In the genomic region with DNA sequence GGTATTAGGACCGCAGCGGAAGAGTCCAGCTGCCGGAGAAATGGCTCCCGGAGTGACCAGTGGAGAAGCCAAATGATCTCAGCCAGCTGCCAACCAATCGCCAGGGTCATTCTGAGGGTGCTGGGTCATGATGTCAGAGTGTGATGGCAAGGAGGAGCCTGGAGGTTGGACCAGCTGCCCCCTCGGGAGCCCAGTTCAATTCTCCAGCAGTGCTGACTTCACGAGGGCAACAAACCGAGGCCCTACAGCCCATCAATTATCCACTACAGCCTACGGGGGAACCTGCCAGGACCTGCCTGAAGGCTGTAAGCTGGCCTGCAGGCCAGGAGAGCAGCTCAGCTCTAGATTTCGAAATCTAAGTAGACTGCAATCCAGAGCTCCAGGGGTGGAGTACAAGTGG, we compare ENCODE assay signal across 9 mouse cellular contexts. TPM values are rescaled to one million over a fixed set of nuclear protein-coding genes. Genes with fewer than 3 reads are reported as not detected.
DNase-seq lines count a peak whose midpoint lies in the region; ATAC-seq lines count a peak whose summit lies in the region.
"Had no signal": no experiment of that assay in that cellular context is flagged by ENCODE, and none has a peak within 500 bp of the region (broad histone marks: within the 10 kb centered on the region; RNA-seq: fewer than 3 reads in every experiment).

No protein-coding gene starts in this region.

- peak; percentile 11 for DNase-seq in ovary, adult 18-20 months (ENCODE audit: low spot score)
- DNase-seq in ovary, postnatal 10 days (ENCODE audit: low spot score), result no peak
- no peak for DNase-seq in thymus, postnatal 36 days

- peaks cover 52% of the 10 kb centered on the region for H3K4me1 ChIP-seq in heart, embryonic 12.5 days (replicated peaks)
- H3K4me1 ChIP-seq in kidney, embryonic 14.5 days (ENCODE audit: control insufficient read depth, insufficient read depth, low read length), result peaks cover 26% of the 10 kb centered on the region
- peaks cover 54% of the 10 kb centered on the region for H3K4me1 ChIP-seq in midbrain, embryonic 13.5 days (replicated peaks)

- no peaks in the 10 kb centered on the region for H3K27me3 ChIP-seq in heart, embryonic 12.5 days (replicated peaks)
- no peaks in the 10 kb centered on the region for H3K27me3 ChIP-seq in kidney, embryonic 14.5 days (ENCODE audit: control insufficient read depth, insufficient read depth, low read length)
- H3K27me3 ChIP-seq in midbrain, embryonic 13.5 days, result no peaks in the 10 kb centered on the region
- H3K27me3 ChIP-seq: Patski had no signal

- no peaks in the 10 kb centered on the region for H3K9me3 ChIP-seq in heart, embryonic 12.5 days (replicated peaks)
- no peaks in the 10 kb centered on the region for H3K9me3 ChIP-seq in kidney, embryonic 14.5 days (ENCODE audit: control insufficient read depth, low read length)
- H3K9me3 ChIP-seq in midbrain, embryonic 13.5 days, result no peaks in the 10 kb centered on the region

- peaks cover 18% of the 10 kb centered on the region for H3K36me3 ChIP-seq in heart, embryonic 12.5 days
- peaks cover 12% of the 10 kb centered on the region; the same call in 1 of the 2 replicates for H3K36me3 ChIP-seq in kidney, embryonic 14.5 days (ENCODE audit: control insufficient read depth, insufficient read depth, low read length)
- H3K36me3 ChIP-seq in midbrain, embryonic 13.5 days, result peaks cover 15% of the 10 kb centered on the region

- H3K27ac ChIP-seq in heart, embryonic 12.5 days (ENCODE audit: poor library complexity, severe bottlenecking), result peak overlapping the region; percentile 75
- H3K27ac ChIP-seq in kidney, embryonic 14.5 days (ENCODE audit: low read depth, low read length), result no peak overlapping the region
- peak overlapping the region; percentile 39; the same call in 1 of the 2 replicates for H3K27ac ChIP-seq in midbrain, embryonic 13.5 days

- WGBS in heart, embryonic 12.5 days, result 46% methylated on average over 10 of the region's 10 CpGs
- 14% methylated on average over 10 of the region's 10 CpGs for WGBS in kidney, embryonic 14.5 days
- 72% methylated on average over 10 of the region's 10 CpGs for WGBS in midbrain, embryonic 13.5 days

- H3K9ac ChIP-seq in heart, embryonic 12.5 days, result peak overlapping the region; percentile 60
- H3K9ac ChIP-seq in kidney, embryonic 14.5 days (ENCODE audit: low read depth, low read length), result peak overlapping the region; percentile 7; the same call in 1 of the 2 replicates
- no peak overlapping the region; the same call in 1 of the 2 replicates for H3K9ac ChIP-seq in midbrain, embryonic 13.5 days (replicated peaks)

- peak overlapping the region; percentile 47 for H3K4me2 ChIP-seq in heart, embryonic 12.5 days
- H3K4me2 ChIP-seq in kidney, embryonic 14.5 days (replicated peaks; ENCODE audit: low read depth, low read length), result peak overlapping the region; percentile 8; the same call in 1 of the 2 replicates
- H3K4me2 ChIP-seq in midbrain, embryonic 13.5 days (replicated peaks), result peak overlapping the region; percentile 17

- H3K4me3 ChIP-seq in heart, embryonic 12.5 days, result no peak overlapping the region
- H3K4me3 ChIP-seq in kidney, embryonic 14.5 days (ENCODE audit: low read length), result no peak overlapping the region
- no peak overlapping the region for H3K4me3 ChIP-seq in midbrain, embryonic 13.5 days (replicated peaks)

- ATAC-seq in heart, embryonic 12.5 days (ENCODE audit: insufficient number of reproducible peaks, low FRiP score), result no peak
- ATAC-seq in kidney, embryonic 14.5 days (ENCODE audit: low FRiP score, low TSS enrichment), result peak; percentile 24; the same call in 1 of the 2 replicates
- no peak for ATAC-seq in midbrain, embryonic 13.5 days
- ATAC-seq in cerebellum, adult (ENCODE audit: insufficient number of reproducible peaks, low FRiP score, low TSS enrichment), result no peak
- no peak for ATAC-seq in activated CD4-positive, CD25-positive, alpha-beta regulatory T cell, adult 4 months

RNA-seq across cellular contexts. Expression of gene Gga2, which starts 5.3 kb away (rescaled TPM):
- polyA plus RNA-seq in heart, embryonic 12.5 days (2016; fragmentation: Nextera tagmentation; extraction: Ambion mirVana), result 98.0 and 99.4 TPM in 2 replicates
- 55.9 and 56.1 TPM in 2 replicates for polyA plus RNA-seq in kidney, embryonic 14.5 days (2014; fragmentation: Nextera tagmentation; extraction: Ambion mirVana)
- polyA plus RNA-seq in midbrain, embryonic 13.5 days (2015; fragmentation: Nextera tagmentation; extraction: Ambion mirVana), result 55.4 and 58.0 TPM in 2 replicates
- 1 to 10 TPM in 1 of 2 experiments, under 1 TPM in 1; 0.83 to 2.4 TPM for polyA plus RNA-seq in activated CD4-positive, CD25-positive, alpha-beta regulatory T cell, adult 4 months (2017; shearing (Covaris generic))

RNA-seq across cellular contexts. Expression of gene Cog7, which starts 34.2 kb away (rescaled TPM):
- 18.1 and 18.8 TPM in 2 replicates for polyA plus RNA-seq in heart, embryonic 12.5 days (2016; fragmentation: Nextera tagmentation; extraction: Ambion mirVana)
- 15.6 and 28.3 TPM in 2 replicates for polyA plus RNA-seq in kidney, embryonic 14.5 days (2014; fragmentation: Nextera tagmentation; extraction: Ambion mirVana)
- 20.6 TPM in 2 replicates for polyA plus RNA-seq in midbrain, embryonic 13.5 days (2015; fragmentation: Nextera tagmentation; extraction: Ambion mirVana)
- polyA plus RNA-seq in activated CD4-positive, CD25-positive, alpha-beta regulatory T cell, adult 4 months (2017; shearing (Covaris generic)), result 10 to 100 TPM in 1 of 2 experiments, 1 to 10 TPM in 1; 8.3 to 10.3 TPM

RNA-seq across cellular contexts. Expression of gene Ubfd1, which starts 51.2 kb away (rescaled TPM):
- 73.5 and 75.0 TPM in 2 replicates for polyA plus RNA-seq in heart, embryonic 12.5 days (2016; fragmentation: Nextera tagmentation; extraction: Ambion mirVana)
- 60.0 and 101 TPM in 2 replicates for polyA plus RNA-seq in kidney, embryonic 14.5 days (2014; fragmentation: Nextera tagmentation; extraction: Ambion mirVana)
- polyA plus RNA-seq in midbrain, embryonic 13.5 days (2015; fragmentation: Nextera tagmentation; extraction: Ambion mirVana), result 69.5 and 74.8 TPM in 2 replicates
- 10 to 100 TPM; 10.1 to 12.7 TPM for polyA plus RNA-seq in activated CD4-positive, CD25-positive, alpha-beta regulatory T cell, adult 4 months (2017; shearing (Covaris generic))

RNA-seq across cellular contexts. Expression of gene Ears2, which starts 51.3 kb away (rescaled TPM):
- polyA plus RNA-seq in heart, embryonic 12.5 days (2016; fragmentation: Nextera tagmentation; extraction: Ambion mirVana), result 24.7 and 25.0 TPM in 2 replicates
- 13.4 and 19.6 TPM in 2 replicates for polyA plus RNA-seq in kidney, embryonic 14.5 days (2014; fragmentation: Nextera tagmentation; extraction: Ambion mirVana)
- 10.4 and 10.7 TPM in 2 replicates for polyA plus RNA-seq in midbrain, embryonic 13.5 days (2015; fragmentation: Nextera tagmentation; extraction: Ambion mirVana)
- polyA plus RNA-seq in activated CD4-positive, CD25-positive, alpha-beta regulatory T cell, adult 4 months (2017; shearing (Covaris generic)), result 1 to 10 TPM; 3.8 to 4.7 TPM

Comparison
In these comparisons a context has a peak if more than half of its experiments do, and no peak if none do; other contexts are left out.
1. RNA of gene Gga2, which starts 5.3 kb away (polyA plus RNA-seq): 98.0 to 99.4 TPM in heart, embryonic 12.5 days, 55.4 to 58.0 TPM in midbrain, embryonic 13.5 days and 55.9 to 56.1 TPM in kidney, embryonic 14.5 days; 0.83 to 2.4 TPM in activated CD4-positive, CD25-positive, alpha-beta regulatory T cell, adult 4 months; every median in the first group is over 10 times any median in the second.
2. Peak in every context shown above with its lines, with median percentiles within 50 percentile points of each other: H3K4me2 ChIP-seq.